Mouse (Mus musculus): Measurements from ENCODE around the gene Osbpl5.
"Not testable (repeated sequence)": the region's sequence is repeated elsewhere in the genome, so short reads cannot be mapped to it uniquely, and the experiment has no call there.

The Osbpl5 gene

DNA sequence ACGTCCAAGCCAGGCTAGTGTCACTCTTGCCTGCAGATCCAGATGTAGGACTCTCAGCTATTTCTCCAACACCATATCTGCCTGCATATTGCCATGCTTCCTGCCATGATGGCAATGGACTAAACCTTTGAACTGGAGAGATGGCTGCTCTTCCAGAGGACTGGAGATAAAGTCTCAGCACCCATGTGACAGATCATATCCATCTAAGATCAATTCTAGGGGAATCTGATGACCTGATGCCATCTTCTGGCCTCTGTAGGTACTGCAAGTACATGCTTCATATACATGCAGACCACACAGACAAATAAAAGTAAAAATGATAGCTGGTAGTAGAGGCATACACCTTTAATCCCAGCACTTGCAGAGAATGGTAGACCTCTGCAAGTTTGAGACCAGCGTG lies 60.6 kb downstream of the Osbpl5 start:
- DNase-seq = no peak

DNA sequence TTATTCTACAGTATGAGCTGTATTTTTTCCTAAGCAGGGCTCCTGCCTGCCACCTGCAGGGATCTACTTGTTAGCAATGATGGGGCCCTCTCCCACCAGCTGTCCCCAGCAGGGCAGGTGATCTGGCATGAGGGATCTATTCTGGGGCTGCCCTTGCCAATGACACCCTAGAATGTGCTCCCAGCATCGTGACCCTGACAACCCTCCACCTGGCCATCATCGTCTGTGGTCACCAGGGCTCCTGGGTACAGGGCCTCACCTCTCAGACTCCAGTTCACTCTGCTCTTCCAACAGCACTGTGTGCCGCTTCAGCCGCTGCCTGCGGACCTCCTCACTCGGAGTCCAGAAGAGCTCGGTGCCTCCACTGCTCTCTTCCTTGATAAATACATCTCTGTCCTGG lies 62.2 kb downstream of the Osbpl5 start:
- no peak for DNase-seq

GRCm38 (mm10) chr7:143692746-143693510 lies 63.9 kb downstream of the Osbpl5 start:
- DNase-seq = no peak

- DNase-seq = no peak
Measured at GRCm38 (mm10) chr7:143691909-143692308, 64.9 kb downstream of the Osbpl5 start.

DNA sequence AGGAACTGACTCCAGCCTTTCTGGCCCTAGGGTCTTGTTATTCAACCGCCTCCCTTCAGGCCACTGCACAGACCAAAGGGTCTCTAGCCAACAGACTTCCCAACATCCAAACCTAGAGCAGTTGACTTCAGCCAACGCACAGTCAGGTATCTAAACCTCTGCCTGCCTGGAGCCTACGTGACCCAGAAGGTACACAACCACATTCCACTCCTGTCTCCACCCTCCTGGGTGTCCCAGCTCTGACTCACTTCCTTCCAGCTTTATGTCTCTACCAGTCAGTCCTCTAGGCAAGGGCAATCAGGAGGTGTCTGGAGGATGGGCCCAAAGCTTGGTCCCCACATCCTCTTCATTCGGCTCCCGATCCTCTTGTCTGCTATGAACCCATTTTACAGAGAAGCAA lies 65.6 kb downstream of the Osbpl5 start:
- DNase-seq = no peak

DNA sequence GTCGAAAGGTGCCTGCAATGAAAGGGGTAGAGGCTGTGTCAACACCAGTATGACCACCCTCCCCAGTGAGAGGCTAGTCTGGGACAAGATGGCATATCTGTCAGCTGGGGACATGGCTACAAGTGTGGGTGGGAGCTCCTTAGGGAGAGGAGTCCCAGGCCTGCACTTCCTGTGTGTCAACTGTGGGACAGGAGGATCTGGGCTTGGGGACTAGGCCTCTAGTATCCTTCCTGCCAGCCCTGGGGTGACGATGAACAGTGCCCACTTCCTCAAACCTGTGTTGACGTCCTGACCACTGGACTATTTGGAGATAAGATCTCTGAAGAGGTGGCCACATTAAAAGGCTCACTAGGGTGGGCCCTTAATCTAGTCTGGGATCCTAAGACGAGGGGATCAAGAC lies 66.8 kb downstream of the Osbpl5 start:
- DNase-seq = no peak

DNA sequence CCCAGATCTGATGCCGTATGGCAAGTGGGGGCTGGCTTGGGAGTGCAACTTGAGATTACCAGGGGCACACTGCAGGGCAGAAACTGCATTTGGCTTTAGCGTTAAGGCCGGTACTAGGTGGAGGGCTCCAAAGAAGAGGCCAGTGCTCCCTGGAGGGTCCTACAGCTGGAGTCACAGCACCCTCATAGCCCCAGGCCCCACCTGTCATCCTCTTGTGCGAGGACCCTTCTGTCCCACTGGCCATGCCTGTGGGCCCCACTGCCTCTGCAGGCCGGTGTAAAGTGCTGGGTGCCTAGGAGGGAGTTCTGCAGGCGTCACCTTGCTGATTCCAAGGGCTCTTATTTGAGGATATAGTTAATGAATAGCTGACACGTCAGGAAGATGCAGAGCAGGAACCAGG lies 67.3 kb downstream of the Osbpl5 start:
- DNase-seq = no peak

DNA sequence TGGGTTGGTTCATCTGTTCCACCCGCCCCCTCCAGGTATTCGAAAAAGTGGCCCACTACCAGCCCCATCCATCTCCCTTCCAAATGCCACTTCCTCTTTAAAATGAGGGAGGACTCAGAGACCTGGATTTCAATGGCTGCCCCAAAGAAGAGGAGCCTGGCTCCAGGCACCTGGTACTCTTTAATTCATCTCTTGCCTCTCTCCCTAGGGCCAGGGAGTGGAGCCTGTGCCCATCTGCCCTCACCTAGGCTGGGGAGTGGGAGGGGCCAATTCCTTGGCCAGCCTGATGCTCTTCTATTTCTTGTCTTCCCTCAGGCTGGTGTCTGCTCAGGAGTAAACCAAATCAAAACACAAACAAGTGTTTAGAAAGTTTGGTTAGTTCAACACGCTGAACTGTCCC lies 70.1 kb downstream of the Osbpl5 start:
- DNase-seq = not testable (repeated sequence)

GRCm38 (mm10) chr7:143686191-143686590 lies 70.6 kb downstream of the Osbpl5 start:
- DNase-seq = not testable (repeated sequence)

- peak; percentile 47 for DNase-seq
Measured at GRCm38 (mm10) chr7:143685359-143686067, 71.3 kb downstream of the Osbpl5 start, which contains the start of gene Tnfrsf23. Tnfrsf23 (minus strand) TSS chr7:143685872.

GRCm38 (mm10) chr7:143684569-143684968 lies 72.2 kb downstream of the Osbpl5 start:
- DNase-seq = not testable (repeated sequence)

DNA sequence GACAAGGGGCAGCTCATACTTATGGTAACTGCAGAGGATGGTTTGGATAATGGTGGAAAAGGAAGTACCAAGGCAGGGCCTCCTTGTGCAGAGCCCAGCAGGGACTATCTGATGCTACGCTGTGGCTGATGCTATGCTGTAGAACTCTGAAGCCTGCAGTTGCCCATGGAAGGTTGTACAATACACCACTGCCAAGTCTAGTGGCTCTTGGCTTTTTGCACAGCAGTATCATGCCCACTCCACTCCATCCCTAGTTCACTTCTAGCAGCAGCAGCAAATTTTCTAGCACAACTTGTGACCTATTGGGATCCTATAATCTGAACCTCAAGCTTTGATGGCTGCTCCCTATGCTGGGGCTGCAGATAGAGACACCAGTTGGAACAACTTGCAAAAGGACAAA lies 75.2 kb downstream of the Osbpl5 start:
- DNase-seq = no peak

- not testable (repeated sequence) for DNase-seq
Measured at GRCm38 (mm10) chr7:143680836-143681235, 75.9 kb downstream of the Osbpl5 start.

GRCm38 (mm10) chr7:143679650-143680049 lies 77.1 kb downstream of the Osbpl5 start:
- not testable (repeated sequence) for DNase-seq

DNA sequence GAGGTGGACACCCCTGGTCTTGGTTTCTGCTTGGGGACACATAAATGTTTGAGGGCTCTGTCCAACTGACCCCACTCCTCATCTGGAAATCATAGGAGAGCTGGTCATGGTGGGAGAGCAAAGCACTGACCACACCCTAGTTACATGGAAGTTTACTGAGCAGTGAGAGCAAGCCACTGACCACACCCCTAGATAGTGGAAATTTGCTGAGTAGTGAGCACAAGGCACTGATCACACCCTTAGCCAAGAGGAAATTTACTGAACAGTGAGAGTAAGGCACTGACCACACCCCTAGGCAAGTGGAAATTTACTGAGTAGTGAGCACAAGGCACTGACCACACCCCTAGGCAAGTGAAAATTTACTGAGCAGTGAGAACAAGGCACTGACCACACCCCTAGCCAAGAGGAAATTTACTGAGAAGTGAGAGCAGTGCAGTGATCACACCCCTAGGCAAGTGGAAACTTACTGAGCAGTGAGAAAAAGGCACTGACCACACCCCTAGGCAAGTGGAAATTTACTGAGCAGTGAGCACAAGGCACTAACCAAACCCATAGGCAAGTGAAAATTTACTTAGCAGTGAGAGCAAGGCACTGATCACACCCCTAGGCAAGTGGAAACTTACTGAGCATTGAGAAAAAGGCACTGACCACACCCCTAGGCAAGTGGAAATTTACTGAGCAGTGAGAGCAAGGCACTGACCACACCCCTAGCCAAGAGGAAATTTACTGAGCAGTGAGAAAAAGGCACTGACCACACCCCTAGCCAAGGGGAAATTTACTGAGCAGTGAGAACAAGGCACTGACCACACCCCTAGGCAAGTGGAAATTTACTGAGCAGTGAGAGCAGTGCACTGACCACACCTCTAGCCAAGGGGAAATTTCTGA lies 90.1 kb downstream of the Osbpl5 start:
- no peak for DNase-seq

- DNase-seq = no peak
Measured at GRCm38 (mm10) chr7:143663470-143663869, 93.3 kb downstream of the Osbpl5 start.

DNA sequence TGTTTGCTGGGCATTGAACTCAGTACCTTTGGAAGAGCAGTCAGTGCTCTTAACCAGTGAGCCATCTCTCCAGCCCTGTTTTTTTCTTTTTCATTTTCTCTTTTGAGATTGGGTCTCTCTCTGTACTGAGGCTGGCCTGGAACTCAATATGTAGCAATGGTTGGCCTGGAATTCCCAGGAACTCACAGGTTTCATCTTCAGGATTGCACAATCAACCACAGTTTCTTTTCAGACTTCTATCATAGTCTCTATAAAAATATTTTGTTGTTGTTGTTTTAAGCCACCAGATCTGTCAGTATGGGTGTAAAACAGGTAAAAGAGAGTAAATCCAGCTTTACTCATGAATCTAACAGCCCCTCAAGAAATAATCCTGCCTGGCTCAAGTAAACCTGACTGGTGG lies 96.0 kb downstream of the Osbpl5 start:
- DNase-seq = no peak

- DNase-seq = not testable (repeated sequence)
Measured at GRCm38 (mm10) chr7:143649769-143650346, 106.9 kb downstream of the Osbpl5 start.

DNA sequence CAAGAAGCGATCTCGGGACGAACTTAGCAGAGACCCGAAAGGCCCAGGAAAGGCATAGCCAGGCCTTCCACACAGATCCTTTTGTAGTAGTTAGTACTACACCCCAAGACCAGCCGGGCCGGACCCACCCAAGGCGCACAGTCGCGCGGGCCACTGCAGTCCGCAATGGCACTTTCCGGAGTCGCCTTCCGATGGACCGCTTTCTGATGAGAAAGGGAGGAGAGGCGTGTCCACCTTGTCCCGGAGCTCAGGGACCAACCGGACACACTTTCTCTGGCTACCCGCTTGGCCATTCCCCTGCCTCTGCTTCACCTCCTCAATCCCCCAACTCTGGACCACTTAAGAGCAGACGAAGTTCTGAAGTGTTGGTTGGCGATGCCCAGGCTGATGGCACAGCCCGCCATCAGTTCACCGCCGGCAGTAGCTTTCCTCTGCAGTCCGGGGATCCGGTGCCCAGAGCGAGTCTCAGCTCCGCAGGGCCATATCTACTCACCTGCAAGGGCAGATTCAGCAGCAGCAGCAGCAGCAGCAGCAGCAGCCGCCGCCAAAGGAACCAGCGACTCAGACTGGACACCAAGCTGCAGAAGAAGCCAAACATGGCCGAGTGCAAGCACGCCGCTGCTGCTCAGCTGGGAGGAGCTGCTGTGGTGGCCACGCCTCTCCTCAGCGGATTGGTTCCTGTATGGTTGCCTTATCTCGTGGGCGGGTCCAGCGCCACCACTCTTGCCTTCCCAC lies 107.6 kb downstream of the Osbpl5 start, which contains the start of gene Tnfrsf22:
TSS of gene Tnfrsf22 (minus strand) at position 628 of the 735 bp plus-strand sequence.
- peak; percentile 57 to 66 for DNase-seq

DNA sequence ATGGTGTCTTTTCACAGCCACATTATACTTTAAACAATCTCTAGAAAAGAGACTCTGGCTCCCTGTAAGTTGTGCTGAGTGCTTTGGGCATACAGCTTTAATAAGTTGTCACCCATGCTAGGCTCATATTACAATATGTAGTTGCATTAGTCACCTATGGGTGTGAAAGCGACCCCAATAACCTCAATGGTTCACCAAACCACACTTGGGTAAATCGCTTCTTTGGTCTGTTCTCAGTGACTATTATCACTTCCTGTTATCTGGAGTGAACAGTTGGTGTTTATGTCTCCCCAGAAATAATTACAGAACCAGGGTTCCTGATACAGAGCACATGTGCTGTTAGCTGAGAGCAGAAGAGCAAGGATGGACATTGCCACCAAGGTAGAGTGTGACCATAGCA lies 112.8 kb downstream of the Osbpl5 start:
- DNase-seq = not testable (repeated sequence)

Data from thymus, adult 18-20 months (tissue).